Mouse (Mus musculus) myocyte (in vitro differentiated cells): Measurements from ENCODE around the gene Syn2.

Experiments
- CEBPB ChIP-seq: IDR thresholded peaks from 2 replicates; pipeline ENCODE4 v1.6.1; 2011; ENCODE audit warnings: mild to moderate bottlenecking, moderate library complexity; ENCODE audit not compliant: poor library complexity, insufficient read depth, severe bottlenecking
- E2F4 ChIP-seq: IDR thresholded peaks from one replicate; pipeline ENCODE4 v1.6.1; 2011; ENCODE audit warnings: mild to moderate bottlenecking, control low read depth, moderate library complexity; ENCODE audit not compliant: insufficient read depth
- MAX ChIP-seq: IDR thresholded peaks from one replicate; pipeline ENCODE4 v1.6.1; 2011; ENCODE audit warnings: low read depth, mild to moderate bottlenecking, control low read depth
- MYOD1 ChIP-seq, 3 experiments: IDR thresholded peaks; one replicate each; pipeline ENCODE4 v1.6.1; 2011; ENCODE audit warnings: control low read depth in 2 of 3, low read depth in 2 of 3, mild to moderate bottlenecking in 2 of 3, moderate library complexity in 1 of 3; ENCODE audit not compliant: insufficient read length in 2 of 3, control insufficient read depth in 1 of 3
- MYOG ChIP-seq, 3 experiments: IDR thresholded peaks; one replicate each; pipeline ENCODE4 v1.6.1; 2011; ENCODE audit warnings: control low read depth in 2 of 3, low read depth in 2 of 3, mild to moderate bottlenecking in 2 of 3; ENCODE audit not compliant: insufficient read length in 2 of 3, control insufficient read depth in 1 of 3, insufficient read depth in 1 of 3
- POLR2A ChIP-seq: IDR thresholded peaks from one replicate; pipeline ENCODE4 v1.6.1; 2011; ENCODE audit warnings: low read depth, mild to moderate bottlenecking, control low read depth, moderate library complexity; ENCODE audit not compliant: insufficient read length
- POLR2AphosphoS2 ChIP-seq: IDR thresholded peaks from one replicate; pipeline ENCODE4 v1.6.1; 2011; ENCODE audit warnings: low read depth, control low read depth; ENCODE audit not compliant: insufficient read length
- REST ChIP-seq: IDR thresholded peaks from one replicate; pipeline ENCODE4 v1.6.1; 2011; ENCODE audit warnings: mild to moderate bottlenecking, control low read depth, moderate library complexity; ENCODE audit not compliant: insufficient read depth, insufficient read length
- SRF ChIP-seq: IDR thresholded peaks from one replicate; pipeline ENCODE4 v1.6.1; 2011; ENCODE audit warnings: low read depth; ENCODE audit not compliant: control insufficient read depth, insufficient read length
- TCF12 ChIP-seq: IDR thresholded peaks from one replicate; pipeline ENCODE4 v1.6.1; 2011; ENCODE audit warnings: mild to moderate bottlenecking, control low read depth; ENCODE audit not compliant: poor library complexity, insufficient read depth, severe bottlenecking
- TCF3 ChIP-seq: IDR thresholded peaks from one replicate; pipeline ENCODE4 v1.6.1; 2011; ENCODE audit warnings: low read depth, control low read depth; ENCODE audit not compliant: insufficient read length
- USF1 ChIP-seq: IDR thresholded peaks from one replicate; pipeline ENCODE4 v1.6.1; 2011; ENCODE audit warnings: low read depth, mild to moderate bottlenecking, control low read depth, moderate library complexity

GRCm38 (mm10) chr6:115241939-115242338, 107.2 kb downstream of the Syn2 start:
- TF ChIP-seq POLR2A (no peak), REST (no peak), MYOG (IDR thresholded peaks at IDR 0.05; ENCODE audit: control insufficient read depth in 1 of 3, insufficient read depth in 1 of 3, insufficient read length in 2 of 3, low read depth in 2 of 3) (no peak), MAX (no peak), POLR2AphosphoS2 (no peak), USF1 (no peak), TCF12 (no peak), MYOD1 (IDR thresholded peaks at IDR 0.05; ENCODE audit: control insufficient read depth in 1 of 3, insufficient read length in 2 of 3, low read depth in 2 of 3) (no peak), SRF (no peak), E2F4 (no peak), TCF3 (no peak), CEBPB (no peak)
